Mouse (Mus musculus) ES-Bruce4 (cell line): ENCODE measurements around the gene Pakap. TPM values are rescaled to one million over a fixed set of nuclear protein-coding genes. Genes with fewer than 3 reads are reported as not detected.

Source experiments
- H3K27ac ChIP-seq: 2 replicates; pipeline ENCODE4 v1.5.1; 2012; ENCODE audit warnings: low read length, inconsistent platforms; ENCODE audit not compliant: insufficient read depth
- H3K27me3 ChIP-seq: 2 replicates; pipeline ENCODE4 v1.6.1; 2012; ENCODE audit warnings: mild to moderate bottlenecking, low read length, inconsistent platforms; ENCODE audit not compliant: control insufficient read depth, poor library complexity, insufficient read depth, severe bottlenecking
- H3K36me3 ChIP-seq: 2 replicates; pipeline ENCODE4 v1.6.1; 2012; ENCODE audit warnings: inconsistent platforms, mild to moderate bottlenecking, low read length, moderate library complexity; ENCODE audit not compliant: control insufficient read depth, poor library complexity, insufficient read depth, severe bottlenecking
- H3K4me1 ChIP-seq: one replicate; pipeline ENCODE4 v1.8.1; 2011; ENCODE audit warnings: low read length; ENCODE audit not compliant: control insufficient read depth, insufficient read depth
- H3K4me3 ChIP-seq: 2 replicates; pipeline ENCODE4 v1.5.1; 2011; ENCODE audit warnings: low read depth, mild to moderate bottlenecking, low read length
- H3K9ac ChIP-seq: 2 replicates; pipeline ENCODE4 v1.6.1; 2012; ENCODE audit warnings: low read depth, mild to moderate bottlenecking, inconsistent platforms; ENCODE audit not compliant: poor library complexity, severe bottlenecking
- H3K9me3 ChIP-seq: replicated peaks from 2 replicates; pipeline ENCODE4 v1.6.1; 2012; ENCODE audit warnings: mild to moderate bottlenecking, low read length, inconsistent platforms; ENCODE audit not compliant: control insufficient read depth, poor library complexity, insufficient read depth, severe bottlenecking
- CTCF ChIP-seq: IDR thresholded peaks from one replicate; pipeline ENCODE4 v1.8.1; 2011; ENCODE audit warnings: low read depth, low read length
- EP300 ChIP-seq: IDR thresholded peaks from 2 replicates; pipeline ENCODE4 v1.6.1; 2011; ENCODE audit warnings: low read depth, low read length; ENCODE audit not compliant: insufficient read depth
- POLR2A ChIP-seq: IDR thresholded peaks from one replicate; pipeline ENCODE4 v1.8.1; 2011; ENCODE audit warnings: low read length; ENCODE audit not compliant: insufficient read depth
- polyA plus RNA-seq: library from polyadenylated mRNA; stranded (reverse); fragments of >200 nt; gene quantifications from 2 replicates; pipeline ENCODE4 v1.2.4, GENCODE M21; 2011; ENCODE audit warnings: low read depth; ENCODE audit not compliant: missing spikeins, insufficient read depth, insufficient read length

Gene Pakap
- polyA plus RNA-seq, 1 experiment = 2.4 TPM

- peak overlapping the region; percentile 60; the same call in 1 of the 2 replicates for H3K27ac ChIP-seq
- H3K4me3 ChIP-seq = no peak overlapping the region
- H3K36me3 ChIP-seq = no peaks in the 10 kb centered on the region
- no peaks in the 10 kb centered on the region for H3K27me3 ChIP-seq
- TF ChIP-seq POLR2A (no peak), CTCF (no peak), EP300 (0 out of 2 replicates have a peak, but pooled peaks have one; percentile 17)
- no peak overlapping the region for H3K9ac ChIP-seq
- no peaks in the 10 kb centered on the region for H3K4me1 ChIP-seq
- H3K9me3 ChIP-seq = peaks cover 9% of the 10 kb centered on the region; the same call in 1 of the 2 replicates
Measured at GRCm38 (mm10) chr4:57812916-57813575, 245.1 kb downstream of the Pakap start.

GRCm38 (mm10) chr4:57813576-57813945, 245.6 kb downstream of the Pakap start:
- H3K4me1 ChIP-seq = no peaks in the 10 kb centered on the region
- peaks cover 9% of the 10 kb centered on the region; the same call in 1 of the 2 replicates for H3K9me3 ChIP-seq
- H3K27ac ChIP-seq = no peak overlapping the region
- no peak overlapping the region for H3K4me3 ChIP-seq
- no peak overlapping the region for H3K9ac ChIP-seq
- no peaks in the 10 kb centered on the region for H3K27me3 ChIP-seq
- no peaks in the 10 kb centered on the region for H3K36me3 ChIP-seq
- no peak for TF ChIP-seq CTCF
- no peak for TF ChIP-seq EP300
- no peak for TF ChIP-seq POLR2A

GRCm38 (mm10) chr4:57815355-57815754, 247.4 kb downstream of the Pakap start:
- Histone ChIP-seq H3K4me1 (no peaks in the 10 kb centered on the region), H3K9me3 (peaks cover 9% of the 10 kb centered on the region; the same call in 1 of the 2 replicates), H3K4me3 (no peak overlapping the region), H3K27ac (no peak overlapping the region), H3K9ac (no peak overlapping the region), H3K36me3 (no peaks in the 10 kb centered on the region), H3K27me3 (no peaks in the 10 kb centered on the region)
- TF ChIP-seq CTCF (no peak), POLR2A (no peak), EP300 (no peak)

- Histone ChIP-seq H3K27me3 (no peaks in the 10 kb centered on the region), H3K9ac (no peak overlapping the region), H3K4me1 (no peaks in the 10 kb centered on the region)
Measured at GRCm38 (mm10) chr4:57816146-57816545, 248.2 kb downstream of the Pakap start.

GRCm38 (mm10) chr4:57820839-57821374, 252.9 kb downstream of the Pakap start:
- Histone ChIP-seq H3K9ac (no peak overlapping the region), H3K4me1 (no peaks in the 10 kb centered on the region), H3K36me3 (no peaks in the 10 kb centered on the region), H3K9me3 (peaks cover 9% of the 10 kb centered on the region; the same call in 1 of the 2 replicates), H3K27ac (no peak overlapping the region), H3K27me3 (no peaks in the 10 kb centered on the region), H3K4me3 (peak overlapping the region; percentile 23)
- TF ChIP-seq POLR2A = no peak
- TF ChIP-seq EP300 = 0 out of 2 replicates have a peak, but pooled peaks have one; percentile 15

More at GRCm38 (mm10) chr4:57816146-57816545, 248.2 kb downstream of the Pakap start:
- Histone ChIP-seq H3K4me3 (no peak overlapping the region), H3K27ac (no peak overlapping the region), H3K36me3 (no peaks in the 10 kb centered on the region), H3K9me3 (peaks cover 9% of the 10 kb centered on the region; the same call in 1 of the 2 replicates)
- TF ChIP-seq EP300 (no peak), CTCF (no peak), POLR2A (no peak)
